Mouse (Mus musculus): ENCODE results near the gene Snrk. TPM values are rescaled to one million over a fixed set of nuclear protein-coding genes. Genes with fewer than 3 reads are reported as not detected.

Snrk gene
- total RNA-seq, 2 experiments from 2014 or later, result 110 to 122 TPM

Other genes starting within 250 kb of the Snrk start
- 1 to 10 TPM; 2.6 to 4.2 TPM for gene Ackr2, start 218.9 kb upstream of the Snrk start, total RNA-seq (2021)
- gene Cyp8b1, start 201.0 kb upstream of the Snrk start, total RNA-seq (2021), result not detected
- gene Fam198a, start 166.3 kb upstream of the Snrk start, total RNA-seq (2021), result 1 to 10 TPM; 3.5 to 4.7 TPM
- 10 to 100 TPM; 39.0 to 39.2 TPM for gene Pomgnt2, start 120.2 kb upstream of the Snrk start, total RNA-seq (2021)
- gene Ano10, start 177.2 kb downstream of the Snrk start, total RNA-seq (2021), result 10 to 100 TPM; 23.8 to 28.5 TPM
- gene Abhd5, start 234.3 kb downstream of the Snrk start, total RNA-seq (2021), result 10 to 100 TPM; 24.9 to 28.9 TPM